Mouse (Mus musculus): ENCODE data around the gene 6430548M08Rik. TPM values are rescaled to one million over a fixed set of nuclear protein-coding genes. Genes with fewer than 3 reads are reported as not detected.

6430548M08Rik gene
- polyA plus RNA-seq, 1 experiment from 2014 or later = 2.2 TPM

- Histone ChIP-seq H3K4me3 (no peak overlapping the region), H3K27ac (no peak overlapping the region), H3K4me1 (peaks cover 13% of the 10 kb centered on the region), H3K36me3 (no peaks in the 10 kb centered on the region), H3K27me3 (ENCODE audit: low read depth, poor library complexity, severe bottlenecking) (peaks cover 11% of the 10 kb centered on the region; the same call in 1 of the 2 replicates), H3K9me3 (replicated peaks) (no peaks in the 10 kb centered on the region)
- WGBS = 84% methylated on average over 7 of the region's 7 CpGs
- no peak for DNase-seq (ENCODE audit: low spot score)
Observed at GRCm38 (mm10) chr8:120133169-120133568, 19.2 kb downstream of the 6430548M08Rik start.

- Histone ChIP-seq H3K36me3 (no peaks in the 10 kb centered on the region), H3K4me3 (no peak overlapping the region), H3K27me3 (ENCODE audit: low read depth, poor library complexity, severe bottlenecking) (peaks cover 28% of the 10 kb centered on the region), H3K9me3 (replicated peaks) (no peaks in the 10 kb centered on the region), H3K4me1 (no peaks in the 10 kb centered on the region), H3K27ac (no peak overlapping the region)
- DNase-seq (ENCODE audit: low spot score) = no peak
- 90% methylated on average over 7 of the region's 7 CpGs for WGBS
Observed at GRCm38 (mm10) chr8:120135687-120136086, 21.7 kb downstream of the 6430548M08Rik start.

- no peaks in the 10 kb centered on the region for H3K36me3 ChIP-seq
- 69% methylated on average over 7 of the region's 7 CpGs for WGBS
- H3K27me3 ChIP-seq (ENCODE audit: low read depth, poor library complexity, severe bottlenecking) = peaks cover 36% of the 10 kb centered on the region
- H3K4me3 ChIP-seq = no peak overlapping the region
- DNase-seq (ENCODE audit: low spot score) = no peak
- H3K27ac ChIP-seq = no peak overlapping the region
- no peaks in the 10 kb centered on the region for H3K4me1 ChIP-seq
- H3K9me3 ChIP-seq (replicated peaks) = no peaks in the 10 kb centered on the region
Observed at GRCm38 (mm10) chr8:120136618-120137017, 22.7 kb downstream of the 6430548M08Rik start.

GRCm38 (mm10) chr8:120138958-120139357 lies 25.0 kb downstream of the 6430548M08Rik start:
- H3K27me3 ChIP-seq (ENCODE audit: low read depth, poor library complexity, severe bottlenecking) = peaks cover 32% of the 10 kb centered on the region
- no peaks in the 10 kb centered on the region for H3K9me3 ChIP-seq (replicated peaks)
- no peak overlapping the region for H3K4me3 ChIP-seq
- H3K4me1 ChIP-seq = peaks cover 4% of the 10 kb centered on the region
- H3K27ac ChIP-seq = no peak overlapping the region
- H3K36me3 ChIP-seq = no peaks in the 10 kb centered on the region
- no peak for DNase-seq (ENCODE audit: low spot score)
- WGBS = 71% methylated on average over 2 of the region's 2 CpGs

GRCm38 (mm10) chr8:120140769-120141168 lies 26.8 kb downstream of the 6430548M08Rik start:
- H3K4me1 ChIP-seq = peaks cover 18% of the 10 kb centered on the region
- WGBS = 71% methylated on average over 3 of the region's 3 CpGs
- no peaks in the 10 kb centered on the region for H3K36me3 ChIP-seq
- H3K9me3 ChIP-seq (replicated peaks) = no peaks in the 10 kb centered on the region
- H3K27ac ChIP-seq = no peak overlapping the region
- DNase-seq (ENCODE audit: low spot score) = no peak
- peaks cover 36% of the 10 kb centered on the region for H3K27me3 ChIP-seq (ENCODE audit: low read depth, poor library complexity, severe bottlenecking)
- no peak overlapping the region for H3K4me3 ChIP-seq

- DNase-seq (ENCODE audit: low spot score) = no peak
- WGBS = 67% methylated on average over 15 of the region's 15 CpGs
- H3K4me3 ChIP-seq = no peak overlapping the region
- H3K4me1 ChIP-seq = peaks cover 18% of the 10 kb centered on the region
- H3K36me3 ChIP-seq = no peaks in the 10 kb centered on the region
- H3K27ac ChIP-seq = peak overlapping the region; percentile 61
- no peaks in the 10 kb centered on the region for H3K9me3 ChIP-seq (replicated peaks)
- peaks cover 26% of the 10 kb centered on the region for H3K27me3 ChIP-seq (ENCODE audit: low read depth, poor library complexity, severe bottlenecking)
Observed at GRCm38 (mm10) chr8:120143911-120144651, 30.1 kb downstream of the 6430548M08Rik start.

- peaks cover 22% of the 10 kb centered on the region for H3K4me1 ChIP-seq
- peaks cover 19% of the 10 kb centered on the region for H3K27me3 ChIP-seq (ENCODE audit: low read depth, poor library complexity, severe bottlenecking)
- H3K4me3 ChIP-seq = no peak overlapping the region
- H3K36me3 ChIP-seq = no peaks in the 10 kb centered on the region
- no peak for DNase-seq (ENCODE audit: low spot score)
- H3K9me3 ChIP-seq (replicated peaks) = no peaks in the 10 kb centered on the region
- peak overlapping the region; percentile 61 for H3K27ac ChIP-seq
- 58% methylated on average over 12 of the region's 12 CpGs for WGBS
Observed at GRCm38 (mm10) chr8:120144652-120145301, 30.8 kb downstream of the 6430548M08Rik start.

GRCm38 (mm10) chr8:120146051-120146450 lies 32.1 kb downstream of the 6430548M08Rik start:
- WGBS = 87% methylated on average over 1 of the region's 1 CpGs
- peaks cover 13% of the 10 kb centered on the region; the same call in 1 of the 2 replicates for H3K27me3 ChIP-seq (ENCODE audit: low read depth, poor library complexity, severe bottlenecking)
- H3K36me3 ChIP-seq = no peaks in the 10 kb centered on the region
- H3K9me3 ChIP-seq (replicated peaks) = no peaks in the 10 kb centered on the region
- no peak for DNase-seq (ENCODE audit: low spot score)
- no peak overlapping the region for H3K27ac ChIP-seq
- no peak overlapping the region for H3K4me3 ChIP-seq
- H3K4me1 ChIP-seq = peaks cover 30% of the 10 kb centered on the region

GRCm38 (mm10) chr8:120150028-120150427 lies 36.1 kb downstream of the 6430548M08Rik start:
- no peak for DNase-seq (ENCODE audit: low spot score)
- H3K27me3 ChIP-seq (ENCODE audit: low read depth, poor library complexity, severe bottlenecking) = 0 out of 2 replicates have a peak, but pooled peaks cover 3% of the 10 kb centered on the region
- no peaks in the 10 kb centered on the region for H3K9me3 ChIP-seq (replicated peaks)
- no peak overlapping the region for H3K27ac ChIP-seq
- no peaks in the 10 kb centered on the region for H3K36me3 ChIP-seq
- H3K4me1 ChIP-seq = peaks cover 46% of the 10 kb centered on the region
- 73% methylated on average over 12 of the region's 12 CpGs for WGBS
- H3K4me3 ChIP-seq = no peak overlapping the region

- WGBS = 67% methylated on average over 9 of the region's 9 CpGs
- no peak overlapping the region for H3K27ac ChIP-seq
- no peaks in the 10 kb centered on the region for H3K36me3 ChIP-seq
- peaks cover 52% of the 10 kb centered on the region for H3K4me1 ChIP-seq
- no peaks in the 10 kb centered on the region for H3K9me3 ChIP-seq (replicated peaks)
- no peaks in the 10 kb centered on the region for H3K27me3 ChIP-seq (ENCODE audit: low read depth, poor library complexity, severe bottlenecking)
- no peak overlapping the region for H3K4me3 ChIP-seq
- no peak for DNase-seq (ENCODE audit: low spot score)
Observed at GRCm38 (mm10) chr8:120151151-120151550, 37.2 kb downstream of the 6430548M08Rik start.

GRCm38 (mm10) chr8:120152636-120153035 lies 38.7 kb downstream of the 6430548M08Rik start:
- Histone ChIP-seq H3K27me3 (ENCODE audit: low read depth, poor library complexity, severe bottlenecking) (0 out of 2 replicates have a peak, but pooled peaks cover 4% of the 10 kb centered on the region), H3K36me3 (no peaks in the 10 kb centered on the region), H3K27ac (peak overlapping the region; percentile 76), H3K9me3 (replicated peaks) (no peaks in the 10 kb centered on the region), H3K4me3 (no peak overlapping the region), H3K4me1 (peaks cover 65% of the 10 kb centered on the region)
- DNase-seq (ENCODE audit: low spot score) = no peak
- 61% methylated on average over 7 of the region's 7 CpGs for WGBS

- DNase-seq (ENCODE audit: low spot score) = no peak
- no peaks in the 10 kb centered on the region for H3K9me3 ChIP-seq (replicated peaks)
- WGBS = 80% methylated on average over 8 of the region's 8 CpGs
- H3K4me3 ChIP-seq = no peak overlapping the region
- H3K4me1 ChIP-seq = peaks cover 38% of the 10 kb centered on the region
- 0 out of 2 replicates have a peak overlapping the region, but pooled peaks have one; percentile 33 for H3K27ac ChIP-seq
- no peaks in the 10 kb centered on the region for H3K36me3 ChIP-seq
- H3K27me3 ChIP-seq (ENCODE audit: low read depth, poor library complexity, severe bottlenecking) = peaks cover 50% of the 10 kb centered on the region
Observed at GRCm38 (mm10) chr8:120160366-120160765, 46.4 kb downstream of the 6430548M08Rik start.

GRCm38 (mm10) chr8:120161658-120162403 lies 47.9 kb downstream of the 6430548M08Rik start:
- Histone ChIP-seq H3K9me3 (replicated peaks) (no peaks in the 10 kb centered on the region), H3K27ac (no peak overlapping the region), H3K4me1 (peaks cover 24% of the 10 kb centered on the region), H3K27me3 (ENCODE audit: low read depth, poor library complexity, severe bottlenecking) (peaks cover 64% of the 10 kb centered on the region), H3K36me3 (no peaks in the 10 kb centered on the region), H3K4me3 (no peak overlapping the region)
- 79% methylated on average over 16 of the region's 16 CpGs for WGBS
- no peak for DNase-seq (ENCODE audit: low spot score)
